Mouse (Mus musculus) midbrain, embryonic 12.5 days (tissue): Measurements from ENCODE around the gene Lrrc4c. TPM values are rescaled to one million over a fixed set of nuclear protein-coding genes. Genes with fewer than 3 reads are reported as not detected.

ENCODE experiments used
- ATAC-seq: fragments of 200-750 bp; cut with Nextera tagmentation; 2 replicates; pipeline ENCODE4 v1.8.0; 2017; ENCODE audit warnings: low read depth, moderate TSS enrichment, moderate library complexity; ENCODE audit not compliant: low FRiP score
- H3K27ac ChIP-seq: fragments of 300-500 bp; sonication (generic); replicated peaks from 2 replicates; pipeline ENCODE4 v1.5.1; 2016; ENCODE audit warnings: mild to moderate bottlenecking
- H3K27me3 ChIP-seq: fragments of 300-500 bp; sonication (generic); 2 replicates; pipeline ENCODE4 v1.6.1; 2016; ENCODE audit warnings: mild to moderate bottlenecking
- H3K36me3 ChIP-seq: fragments of 300-500 bp; sonication (generic); 2 replicates; pipeline ENCODE4 v1.6.1; 2016
- H3K4me1 ChIP-seq: fragments of 300-500 bp; sonication (generic); 2 replicates; pipeline ENCODE4 v1.6.1; 2016
- H3K4me2 ChIP-seq: fragments of 300-500 bp; sonication (generic); replicated peaks from 2 replicates; pipeline ENCODE4 v1.6.1; 2016; ENCODE audit warnings: mild to moderate bottlenecking, moderate library complexity
- H3K4me3 ChIP-seq: fragments of 300-500 bp; sonication (generic); 2 replicates; pipeline ENCODE4 v1.5.1; 2016; ENCODE audit warnings: mild to moderate bottlenecking
- H3K9ac ChIP-seq: fragments of 300-500 bp; sonication (generic); replicated peaks from 2 replicates; pipeline ENCODE4 v1.6.1; 2016; ENCODE audit warnings: mild to moderate bottlenecking, moderate library complexity
- H3K9me3 ChIP-seq: fragments of 300-500 bp; sonication (generic); 2 replicates; pipeline ENCODE4 v1.6.1; 2016; ENCODE audit warnings: mild to moderate bottlenecking
- WGBS: fragments of 180-500 bp; shearing (Covaris S2); methylation state at CpG from one replicate; pipeline ENCODE4 v1.1.7; 2016; 5-methylcytosine and 5-hydroxymethylcytosine counted together
- polyA plus RNA-seq: library from polyadenylated mRNA; unstranded; fragments of >200 nt; fragmentation: Nextera tagmentation; extraction: Ambion mirVana; gene quantifications from 2 replicates; pipeline ENCODE4 v1.2.1, GENCODE M21; 2016

Lrrc4c gene
- polyA plus RNA-seq, 1 experiment from 2014 or later = 7.5 TPM

- ATAC-seq = no peak
- Histone ChIP-seq H3K36me3 (no peaks in the 10 kb centered on the region), H3K4me1 (no peaks in the 10 kb centered on the region), H3K27me3 (no peaks in the 10 kb centered on the region), H3K27ac (no peak overlapping the region), H3K9me3 (no peaks in the 10 kb centered on the region), H3K4me2 (no peak overlapping the region), H3K4me3 (no peak overlapping the region), H3K9ac (no peak overlapping the region)
- 96% methylated on average over 1 of the region's 1 CpGs for WGBS
Observed at GRCm38 (mm10) chr2:96401186-96401811, 83.3 kb downstream of the Lrrc4c start.

DNA sequence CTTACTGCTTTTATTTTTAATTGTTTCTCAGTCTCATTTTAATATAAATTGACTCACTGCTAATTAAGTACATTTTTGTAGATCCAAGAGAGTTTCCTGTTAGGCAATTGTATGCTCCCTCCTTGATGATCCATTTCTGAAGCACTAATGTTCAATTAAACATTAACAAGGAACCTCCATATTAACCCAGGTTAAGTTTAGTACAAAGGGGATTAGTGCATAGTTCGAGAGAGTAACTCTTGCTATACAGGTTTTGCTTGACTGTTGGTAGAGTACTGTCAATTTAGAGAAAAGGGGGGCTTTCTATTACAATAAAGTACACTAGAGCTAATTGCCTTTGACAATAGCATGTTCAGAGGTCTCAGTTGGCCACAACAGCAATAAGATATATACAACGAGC, 84.5 kb downstream of the Lrrc4c start:
- no peak overlapping the region for H3K27ac ChIP-seq
- H3K27me3 ChIP-seq = no peaks in the 10 kb centered on the region
- no peak overlapping the region for H3K9ac ChIP-seq
- no peak overlapping the region for H3K4me3 ChIP-seq
- H3K36me3 ChIP-seq = no peaks in the 10 kb centered on the region
- no peak for ATAC-seq
- whole genome bisulfite sequencing = 75% methylated on average over 2 of the region's 2 CpGs
- H3K4me1 ChIP-seq = no peaks in the 10 kb centered on the region
- no peak overlapping the region for H3K4me2 ChIP-seq
- no peaks in the 10 kb centered on the region for H3K9me3 ChIP-seq

GRCm38 (mm10) chr2:96406856-96407255, 88.9 kb downstream of the Lrrc4c start:
- Histone ChIP-seq H3K9me3 (no peaks in the 10 kb centered on the region), H3K27ac (no peak overlapping the region), H3K4me2 (no peak overlapping the region), H3K27me3 (no peaks in the 10 kb centered on the region), H3K4me1 (no peaks in the 10 kb centered on the region), H3K36me3 (no peaks in the 10 kb centered on the region), H3K9ac (no peak overlapping the region), H3K4me3 (no peak overlapping the region)
- no peak for ATAC-seq
- 88% methylated on average over 8 of the region's 8 CpGs for WGBS

GRCm38 (mm10) chr2:96411182-96411581, 93.2 kb downstream of the Lrrc4c start:
- no peak overlapping the region for H3K4me2 ChIP-seq
- no peaks in the 10 kb centered on the region for H3K9me3 ChIP-seq
- 97% methylated on average over 1 of the region's 1 CpGs for WGBS
- H3K27me3 ChIP-seq = no peaks in the 10 kb centered on the region
- ATAC-seq = no peak
- no peaks in the 10 kb centered on the region for H3K4me1 ChIP-seq
- H3K27ac ChIP-seq = no peak overlapping the region
- no peaks in the 10 kb centered on the region for H3K36me3 ChIP-seq
- no peak overlapping the region for H3K4me3 ChIP-seq
- no peak overlapping the region for H3K9ac ChIP-seq

GRCm38 (mm10) chr2:96461566-96461965, 143.6 kb downstream of the Lrrc4c start:
- no peak overlapping the region for H3K4me3 ChIP-seq
- no peak overlapping the region for H3K4me2 ChIP-seq
- no peak overlapping the region for H3K9ac ChIP-seq
- no peak overlapping the region for H3K27ac ChIP-seq
- no peaks in the 10 kb centered on the region for H3K27me3 ChIP-seq
- no peaks in the 10 kb centered on the region for H3K4me1 ChIP-seq
- H3K9me3 ChIP-seq = no peaks in the 10 kb centered on the region
- no peaks in the 10 kb centered on the region for H3K36me3 ChIP-seq
- ATAC-seq = no peak

GRCm38 (mm10) chr2:96475674-96476073, 157.7 kb downstream of the Lrrc4c start:
- 51% methylated on average over 6 of the region's 6 CpGs for WGBS
- Histone ChIP-seq H3K9me3 (no peaks in the 10 kb centered on the region), H3K27me3 (no peaks in the 10 kb centered on the region), H3K36me3 (no peaks in the 10 kb centered on the region), H3K4me3 (no peak overlapping the region), H3K4me1 (0 out of 2 replicates have a peak, but pooled peaks cover 4% of the 10 kb centered on the region), H3K27ac (0 out of 2 replicates have a peak overlapping the region, but pooled peaks have one; percentile 6), H3K9ac (no peak overlapping the region), H3K4me2 (no peak overlapping the region)
- peak; percentile 88 for ATAC-seq

GRCm38 (mm10) chr2:96499116-96499882, 181.3 kb downstream of the Lrrc4c start:
- no peak overlapping the region for H3K27ac ChIP-seq
- no peak overlapping the region for H3K9ac ChIP-seq
- no peaks in the 10 kb centered on the region for H3K36me3 ChIP-seq
- ATAC-seq = no peak
- 51% methylated on average over 3 of the region's 3 CpGs for WGBS
- no peaks in the 10 kb centered on the region for H3K27me3 ChIP-seq
- H3K9me3 ChIP-seq = no peaks in the 10 kb centered on the region
- peaks cover 2% of the 10 kb centered on the region; the same call in 1 of the 2 replicates for H3K4me1 ChIP-seq
- no peak overlapping the region for H3K4me3 ChIP-seq
- H3K4me2 ChIP-seq = no peak overlapping the region

DNA sequence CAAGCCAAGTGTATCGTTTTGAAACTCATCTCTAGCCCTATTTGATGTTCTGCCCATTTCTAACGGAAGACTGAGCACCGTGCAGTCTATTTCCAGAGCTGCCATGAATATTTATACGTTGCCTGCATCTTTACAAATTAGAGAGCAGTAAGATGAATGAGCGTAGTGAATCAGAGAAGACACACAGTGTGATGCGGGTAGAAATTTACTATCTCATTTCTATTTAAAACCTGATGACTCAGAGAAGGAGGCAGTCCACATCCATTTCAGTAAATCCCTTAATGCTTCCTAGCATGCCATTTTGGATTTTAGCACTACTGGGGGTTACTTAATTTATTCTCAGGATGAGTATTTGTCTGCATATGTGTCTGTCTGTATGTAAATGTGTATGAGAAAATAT, 186.2 kb downstream of the Lrrc4c start:
- H3K9ac ChIP-seq = no peak overlapping the region
- no peaks in the 10 kb centered on the region for H3K36me3 ChIP-seq
- H3K9me3 ChIP-seq = no peaks in the 10 kb centered on the region
- H3K4me3 ChIP-seq = no peak overlapping the region
- H3K4me2 ChIP-seq = no peak overlapping the region
- H3K27me3 ChIP-seq = no peaks in the 10 kb centered on the region
- no peak for ATAC-seq
- 77% methylated on average over 6 of the region's 6 CpGs for WGBS
- no peak overlapping the region for H3K27ac ChIP-seq
- peaks cover 2% of the 10 kb centered on the region; the same call in 1 of the 2 replicates for H3K4me1 ChIP-seq

- Histone ChIP-seq H3K4me2 (no peak overlapping the region), H3K4me3 (no peak overlapping the region), H3K27ac (no peak overlapping the region), H3K9me3 (no peaks in the 10 kb centered on the region), H3K36me3 (no peaks in the 10 kb centered on the region), H3K4me1 (no peaks in the 10 kb centered on the region), H3K27me3 (no peaks in the 10 kb centered on the region), H3K9ac (no peak overlapping the region)
- ATAC-seq = no peak
- WGBS = 85% methylated on average over 1 of the region's 1 CpGs
Observed at GRCm38 (mm10) chr2:96505641-96506040, 187.7 kb downstream of the Lrrc4c start.

GRCm38 (mm10) chr2:96508991-96509390, 191.0 kb downstream of the Lrrc4c start:
- Histone ChIP-seq H3K9me3 (no peaks in the 10 kb centered on the region), H3K27ac (no peak overlapping the region), H3K4me3 (no peak overlapping the region), H3K4me2 (no peak overlapping the region), H3K27me3 (no peaks in the 10 kb centered on the region), H3K4me1 (no peaks in the 10 kb centered on the region), H3K9ac (no peak overlapping the region), H3K36me3 (no peaks in the 10 kb centered on the region)
- 67% methylated on average over 1 of the region's 1 CpGs for WGBS
- no peak for ATAC-seq

DNA sequence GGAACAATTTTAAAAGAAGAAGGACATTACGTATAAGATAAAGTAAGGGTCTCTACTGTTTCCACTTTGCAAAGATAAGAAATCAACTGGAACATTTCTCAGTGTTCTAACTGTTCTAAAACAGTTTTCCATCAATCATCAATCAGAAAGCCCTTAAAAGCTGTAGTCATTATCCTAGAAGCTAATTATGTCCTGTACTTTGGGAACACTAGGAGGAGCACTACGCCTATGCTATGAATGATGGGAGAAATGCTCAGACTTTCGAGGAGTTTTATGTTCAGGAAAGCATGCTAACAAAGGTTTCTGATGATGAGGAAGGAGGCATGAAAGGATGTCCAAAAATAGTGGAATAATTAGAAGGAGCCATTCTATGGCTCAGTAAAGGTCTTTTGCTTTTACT, 219.5 kb downstream of the Lrrc4c start:
- Histone ChIP-seq H3K36me3 (no peaks in the 10 kb centered on the region), H3K4me1 (no peaks in the 10 kb centered on the region), H3K27me3 (no peaks in the 10 kb centered on the region), H3K27ac (no peak overlapping the region), H3K9ac (no peak overlapping the region), H3K4me2 (no peak overlapping the region), H3K9me3 (no peaks in the 10 kb centered on the region), H3K4me3 (no peak overlapping the region)
- ATAC-seq = no peak
- WGBS = 87% methylated on average over 3 of the region's 3 CpGs

DNA sequence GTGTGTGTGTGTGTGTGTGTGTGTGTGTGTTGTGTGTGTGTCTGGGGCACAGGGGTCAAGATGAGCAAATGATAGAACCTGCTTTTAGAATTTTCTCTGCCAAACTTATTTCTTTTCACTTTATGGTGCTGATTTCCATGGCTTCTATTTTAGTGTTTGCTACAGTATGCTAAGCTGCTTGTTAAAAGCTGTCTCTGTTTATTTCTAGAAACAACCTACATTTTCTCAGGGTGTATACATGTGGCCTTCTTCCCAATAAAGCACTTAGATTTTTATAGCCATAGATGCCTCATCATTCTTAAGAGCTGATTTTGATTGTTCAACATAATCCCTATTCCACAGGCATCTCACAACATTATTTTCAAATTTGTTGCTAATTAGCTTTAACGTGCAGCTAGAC, 229.2 kb downstream of the Lrrc4c start:
- H3K27ac ChIP-seq = no peak overlapping the region
- no peak overlapping the region for H3K4me3 ChIP-seq
- ATAC-seq = no peak
- H3K9me3 ChIP-seq = no peaks in the 10 kb centered on the region
- no peaks in the 10 kb centered on the region for H3K36me3 ChIP-seq
- H3K27me3 ChIP-seq = no peaks in the 10 kb centered on the region
- H3K4me2 ChIP-seq = no peak overlapping the region
- H3K4me1 ChIP-seq = no peaks in the 10 kb centered on the region
- no peak overlapping the region for H3K9ac ChIP-seq
- 86% methylated on average over 1 of the region's 1 CpGs for WGBS
